Mouse (Mus musculus) right cerebral cortex, postnatal 10 days (tissue): ENCODE results near the gene Polr2i.

Experiments
- DNase-seq, 2 experiments: peaks; one replicate each; pipeline ENCODE4 v3.0.0; 2021; ENCODE audit warnings: low spot score in 2 of 2

Polr2i gene

GRCm38 (mm10) chr7:30265531-30265930, 33.8 kb downstream of the Polr2i start:
- no peak for DNase-seq

GRCm38 (mm10) chr7:30265935-30266334, 34.2 kb downstream of the Polr2i start:
- DNase-seq = no peak

DNA sequence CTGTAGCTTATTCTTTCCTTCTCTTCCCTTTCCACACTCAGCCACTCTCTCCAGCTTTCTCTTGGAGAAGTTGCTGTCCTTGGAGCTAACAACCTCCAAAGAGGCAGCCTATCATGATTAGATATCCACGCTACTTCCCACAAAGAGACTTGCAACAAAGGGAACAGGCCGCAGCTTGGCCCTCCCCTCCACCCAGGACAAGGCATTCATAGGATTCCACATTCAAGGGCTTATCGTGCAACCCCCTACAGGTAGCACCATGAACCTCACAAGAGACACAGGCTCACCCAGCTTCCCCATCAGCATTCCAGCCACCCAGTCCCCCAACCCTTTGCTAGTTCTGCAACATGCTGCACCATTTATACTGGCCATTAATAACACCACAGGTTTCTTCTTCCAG, 35.0 kb downstream of the Polr2i start:
- no peak for DNase-seq

GRCm38 (mm10) chr7:30269641-30270040, 37.9 kb downstream of the Polr2i start:
- no peak for DNase-seq

- DNase-seq = no peak
Observed at GRCm38 (mm10) chr7:30274383-30274782, 42.6 kb downstream of the Polr2i start.

- no peak for DNase-seq
Observed at GRCm38 (mm10) chr7:30278911-30279310, 47.2 kb downstream of the Polr2i start.

GRCm38 (mm10) chr7:30279536-30279935, 47.8 kb downstream of the Polr2i start:
- no peak for DNase-seq

DNA sequence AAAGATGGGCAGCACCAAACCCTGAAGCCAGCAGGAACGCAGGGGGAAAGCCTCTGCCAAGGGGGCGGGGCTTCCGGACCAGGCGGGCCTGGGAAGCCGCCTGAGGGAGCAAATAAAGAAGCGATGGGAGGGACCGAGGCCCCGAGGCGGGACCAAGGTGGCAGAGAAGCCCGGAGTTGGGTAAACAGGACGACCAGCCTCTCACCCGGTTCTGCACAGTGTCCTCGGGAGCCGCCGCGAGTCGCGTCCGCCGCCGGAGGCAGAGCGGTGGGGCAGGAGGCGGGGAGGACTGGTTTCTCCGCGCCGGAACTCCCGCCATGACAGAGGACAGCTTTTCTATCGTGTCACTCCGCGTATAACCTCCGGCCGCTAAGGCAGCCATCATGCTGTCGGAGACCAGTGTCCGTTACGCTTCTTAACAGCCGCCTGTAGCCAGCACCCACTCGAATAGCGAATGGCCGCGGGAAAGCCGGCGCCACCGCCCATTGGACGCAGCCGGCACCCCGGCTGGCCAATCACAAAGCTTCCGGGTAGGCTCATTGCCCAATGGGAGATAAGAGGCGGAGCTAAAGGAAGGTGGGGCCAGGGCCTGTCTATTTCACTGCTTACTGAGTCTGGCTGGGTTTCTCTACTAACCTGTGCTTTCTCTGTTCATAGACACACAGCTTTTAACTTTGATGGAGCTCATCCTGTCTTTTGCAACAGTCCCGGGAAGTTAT, 48.4 kb downstream of the Polr2i start, which contains the start of the genes Thap8 and Wdr62:
Gene Thap8, plus strand, starts transcription at position 144 of the 719 bp plus-strand sequence.
Gene Wdr62, minus strand, starts transcription at position 469 of the 719 bp plus-strand sequence.
- DNase-seq = peak; percentile 94 to 95

DNA sequence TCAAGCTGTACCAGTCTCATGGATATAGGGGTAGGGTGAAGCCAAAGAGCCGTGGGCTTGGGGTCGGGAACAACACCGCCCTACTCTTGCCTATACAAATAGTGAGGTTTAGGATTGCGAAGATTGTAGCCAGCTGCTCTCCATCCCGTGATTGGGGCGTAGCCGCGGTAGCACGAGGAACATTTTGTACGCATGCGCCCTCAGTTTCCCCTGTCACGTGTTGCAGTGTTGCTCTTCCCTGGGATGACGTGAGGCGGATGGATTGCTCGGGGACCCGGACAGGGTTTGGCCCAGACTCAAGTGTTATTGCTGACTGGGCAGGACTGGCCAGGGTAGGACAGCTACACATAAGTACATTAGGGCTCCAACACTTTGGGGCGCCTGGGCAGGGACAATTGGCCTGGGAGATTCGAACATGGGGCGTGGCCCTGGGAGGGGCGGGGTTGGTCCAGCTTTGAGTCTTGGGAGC, 49.0 kb downstream of the Polr2i start:
- peak; percentile 93 to 94 for DNase-seq

DNA sequence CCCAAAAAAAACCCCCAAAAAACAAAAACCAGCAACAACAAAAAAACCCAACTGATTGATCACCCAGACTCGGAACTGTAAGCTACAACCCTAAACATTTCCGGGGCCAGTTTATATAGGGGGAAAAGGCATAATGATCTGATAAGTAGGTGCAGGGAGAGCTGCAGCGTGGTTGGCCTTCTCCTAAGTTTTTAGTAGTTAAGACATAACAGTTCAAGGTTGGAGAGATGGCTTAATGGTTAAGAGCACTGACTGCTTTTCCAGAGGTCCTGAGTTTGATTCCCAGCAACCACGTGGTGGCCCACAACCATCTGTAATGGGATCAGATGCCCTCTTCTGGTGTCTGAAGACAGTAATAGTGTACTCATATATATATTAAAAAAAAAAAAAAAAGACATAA, 49.8 kb downstream of the Polr2i start:
- DNase-seq = no peak

DNA sequence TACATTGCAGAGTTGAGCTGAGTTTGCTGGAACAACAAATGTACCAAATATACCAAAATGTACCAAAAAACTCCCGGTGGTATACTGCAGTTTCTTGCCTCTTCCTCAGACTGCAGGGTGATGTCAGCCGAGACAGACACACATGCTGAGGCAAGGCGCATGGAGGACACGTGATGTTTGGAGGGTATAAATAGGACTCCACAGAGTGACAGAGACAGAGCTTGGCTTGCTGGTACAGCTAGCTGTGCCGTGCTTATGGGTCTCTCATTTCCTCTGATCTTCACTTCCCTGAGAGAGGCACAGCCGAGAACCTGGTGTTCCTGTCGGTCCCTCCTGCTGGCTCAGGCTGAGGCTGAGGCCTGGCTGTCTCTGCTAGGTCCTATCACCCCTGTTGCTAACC, 51.0 kb downstream of the Polr2i start:
- DNase-seq = peak in 1 of 2 experiments; percentile 46
